Mouse (Mus musculus) heart, embryonic 11.5 days (tissue): ENCODE results near the gene Gm11639. TPM values are rescaled to one million over a fixed set of nuclear protein-coding genes. Genes with fewer than 3 reads are reported as not detected.

Experiments used
- ATAC-seq: fragments of 200-750 bp; cut with Nextera tagmentation; replicated peaks from 2 replicates; pipeline ENCODE4 v1.8.0; 2017; ENCODE audit warnings: moderate library complexity; ENCODE audit not compliant: insufficient number of reproducible peaks, low FRiP score, low TSS enrichment
- H3K27ac ChIP-seq: fragments of 300-500 bp; sonication (generic); 2 replicates; pipeline ENCODE4 v1.5.1; 2014; ENCODE audit warnings: mild to moderate bottlenecking, low read depth, low read length
- H3K27me3 ChIP-seq: fragments of 300-500 bp; sonication (generic); 2 replicates; pipeline ENCODE4 v1.6.1; 2014; ENCODE audit warnings: mild to moderate bottlenecking, low read length, mixed read lengths; ENCODE audit not compliant: control insufficient read depth, insufficient read depth
- H3K36me3 ChIP-seq: fragments of 300-500 bp; sonication (generic); 2 replicates; pipeline ENCODE4 v1.6.1; 2014; ENCODE audit warnings: mild to moderate bottlenecking, low read length, moderate library complexity, mixed read lengths; ENCODE audit not compliant: control insufficient read depth, insufficient read depth
- H3K4me1 ChIP-seq: fragments of 300-500 bp; sonication (generic); 2 replicates; pipeline ENCODE4 v1.6.1; 2014; ENCODE audit warnings: low read length; ENCODE audit not compliant: control insufficient read depth, insufficient read depth
- H3K4me2 ChIP-seq: fragments of 300-500 bp; sonication (generic); 2 replicates; pipeline ENCODE4 v1.6.1; 2014; ENCODE audit warnings: mild to moderate bottlenecking, moderate library complexity
- H3K4me3 ChIP-seq: fragments of 300-500 bp; sonication (generic); 2 replicates; pipeline ENCODE4 v1.5.1; 2014; ENCODE audit warnings: low read depth, low read length
- H3K9ac ChIP-seq: fragments of 300-500 bp; sonication (generic); 2 replicates; pipeline ENCODE4 v1.6.1; 2014; ENCODE audit warnings: mild to moderate bottlenecking, low read depth, low read length, moderate library complexity
- H3K9me3 ChIP-seq: fragments of 300-500 bp; sonication (generic); replicated peaks from 2 replicates; pipeline ENCODE4 v1.6.1; 2016; ENCODE audit warnings: low read length; ENCODE audit not compliant: control insufficient read depth
- WGBS: fragments of 180-500 bp; shearing (Covaris S2); extraction: QIAGEN DNeasy Blood & Tissue Kit; methylation state at CpG from one replicate; pipeline ENCODE4 v1.1.7; 2014; ENCODE audit not compliant: insufficient replicate concordance; 5-methylcytosine and 5-hydroxymethylcytosine counted together
- polyA plus RNA-seq: library from polyadenylated mRNA; unstranded; fragments of >200 nt; fragmentation: Nextera tagmentation; extraction: Ambion mirVana; gene quantifications from 2 replicates; pipeline ENCODE4 v1.2.1, GENCODE M21; 2014

Gm11639 gene
- polyA plus RNA-seq, 1 experiment from 2014 or later, result 0.03 TPM

GRCm38 (mm10) chr11:104646611-104647010 lies 38.9 kb upstream of the Gm11639 start:
- no peaks in the 10 kb centered on the region for H3K9me3 ChIP-seq
- no peak for ATAC-seq
- WGBS, result 79% methylated on average over 5 of the region's 5 CpGs
- H3K4me2 ChIP-seq, result no peak overlapping the region
- H3K9ac ChIP-seq, result no peak overlapping the region
- H3K27ac ChIP-seq, result no peak overlapping the region
- no peaks in the 10 kb centered on the region for H3K27me3 ChIP-seq
- no peak overlapping the region for H3K4me3 ChIP-seq
- no peaks in the 10 kb centered on the region for H3K36me3 ChIP-seq
- H3K4me1 ChIP-seq, result no peaks in the 10 kb centered on the region

- Histone ChIP-seq H3K4me1 (no peaks in the 10 kb centered on the region), H3K4me3 (no peak overlapping the region), H3K27ac (no peak overlapping the region), H3K36me3 (no peaks in the 10 kb centered on the region), H3K9ac (no peak overlapping the region), H3K9me3 (no peaks in the 10 kb centered on the region), H3K27me3 (no peaks in the 10 kb centered on the region), H3K4me2 (no peak overlapping the region)
- no peak for ATAC-seq
- WGBS, result 61% methylated on average over 8 of the region's 8 CpGs
These were observed 38.2 kb upstream of the Gm11639 start for GRCm38 (mm10) chr11:104647188-104647867.

GRCm38 (mm10) chr11:104648571-104648970 lies 36.9 kb upstream of the Gm11639 start:
- Histone ChIP-seq H3K4me1 (no peaks in the 10 kb centered on the region), H3K4me3 (no peak overlapping the region), H3K9me3 (no peaks in the 10 kb centered on the region), H3K4me2 (no peak overlapping the region), H3K36me3 (no peaks in the 10 kb centered on the region), H3K27ac (no peak overlapping the region), H3K9ac (no peak overlapping the region), H3K27me3 (no peaks in the 10 kb centered on the region)
- WGBS, result 62% methylated on average over 3 of the region's 3 CpGs
- no peak for ATAC-seq

GRCm38 (mm10) chr11:104660599-104660998 lies 24.9 kb upstream of the Gm11639 start:
- Histone ChIP-seq H3K36me3 (peaks cover 2% of the 10 kb centered on the region; the same call in 1 of the 2 replicates), H3K27me3 (no peaks in the 10 kb centered on the region), H3K9ac (no peak overlapping the region), H3K9me3 (peaks cover 4% of the 10 kb centered on the region; the same call in 1 of the 2 replicates), H3K27ac (no peak overlapping the region), H3K4me1 (peaks cover 6% of the 10 kb centered on the region; the same call in 1 of the 2 replicates), H3K4me3 (no peak overlapping the region), H3K4me2 (no peak overlapping the region)
- 87% methylated on average over 4 of the region's 4 CpGs for WGBS
- ATAC-seq, result no peak

GRCm38 (mm10) chr11:104661106-104661505 lies 24.4 kb upstream of the Gm11639 start:
- H3K27me3 ChIP-seq, result no peaks in the 10 kb centered on the region
- H3K27ac ChIP-seq, result no peak overlapping the region
- peaks cover 4% of the 10 kb centered on the region; the same call in 1 of the 2 replicates for H3K9me3 ChIP-seq
- peaks cover 6% of the 10 kb centered on the region; the same call in 1 of the 2 replicates for H3K4me1 ChIP-seq
- no peak overlapping the region for H3K9ac ChIP-seq
- 59% methylated on average over 5 of the region's 5 CpGs for whole genome bisulfite sequencing
- H3K4me2 ChIP-seq, result no peak overlapping the region; the same call in 1 of the 2 replicates
- ATAC-seq, result peak; percentile 58; the same call in 1 of the 2 replicates
- peaks cover 2% of the 10 kb centered on the region; the same call in 1 of the 2 replicates for H3K36me3 ChIP-seq
- no peak overlapping the region for H3K4me3 ChIP-seq

GRCm38 (mm10) chr11:104661531-104662205 lies 23.8 kb upstream of the Gm11639 start:
- peaks cover 3% of the 10 kb centered on the region; the same call in 1 of the 2 replicates for H3K4me1 ChIP-seq
- H3K4me2 ChIP-seq, result no peak overlapping the region
- H3K9ac ChIP-seq, result no peak overlapping the region
- H3K27ac ChIP-seq, result no peak overlapping the region
- no peaks in the 10 kb centered on the region for H3K27me3 ChIP-seq
- peaks cover 2% of the 10 kb centered on the region; the same call in 1 of the 2 replicates for H3K36me3 ChIP-seq
- WGBS, result 65% methylated on average over 20 of the region's 20 CpGs
- ATAC-seq, result no peak
- peaks cover 4% of the 10 kb centered on the region; the same call in 1 of the 2 replicates for H3K9me3 ChIP-seq
- no peak overlapping the region for H3K4me3 ChIP-seq

- no peaks in the 10 kb centered on the region for H3K4me1 ChIP-seq
- peaks cover 4% of the 10 kb centered on the region; the same call in 1 of the 2 replicates for H3K9me3 ChIP-seq
- 81% methylated on average over 11 of the region's 11 CpGs for WGBS
- H3K4me3 ChIP-seq, result no peak overlapping the region
- H3K36me3 ChIP-seq, result peaks cover 2% of the 10 kb centered on the region; the same call in 1 of the 2 replicates
- ATAC-seq, result no peak
- no peak overlapping the region for H3K4me2 ChIP-seq
- H3K27ac ChIP-seq, result no peak overlapping the region
- H3K9ac ChIP-seq, result no peak overlapping the region
- no peaks in the 10 kb centered on the region for H3K27me3 ChIP-seq
These were observed 22.9 kb upstream of the Gm11639 start for GRCm38 (mm10) chr11:104662573-104662972.

GRCm38 (mm10) chr11:104663241-104663877 lies 22.1 kb upstream of the Gm11639 start:
- Histone ChIP-seq H3K4me3 (no peak overlapping the region), H3K4me1 (no peaks in the 10 kb centered on the region), H3K9ac (no peak overlapping the region), H3K27me3 (no peaks in the 10 kb centered on the region), H3K27ac (no peak overlapping the region), H3K36me3 (peaks cover 2% of the 10 kb centered on the region; the same call in 1 of the 2 replicates), H3K9me3 (peaks cover 4% of the 10 kb centered on the region; the same call in 1 of the 2 replicates), H3K4me2 (no peak overlapping the region)
- no peak for ATAC-seq
- WGBS, result 73% methylated on average over 6 of the region's 6 CpGs
